Mouse (Mus musculus) hindbrain, embryonic 10.5 days (tissue): Measurements from ENCODE around the gene Rps27l. TPM values are rescaled to one million over a fixed set of nuclear protein-coding genes. Genes with fewer than 3 reads are reported as not detected.

Experiments
- DNase-seq: peaks from one replicate; pipeline ENCODE4 v3.0.0-alpha.2; 2017; ENCODE audit warnings: low spot score
- H3K27ac ChIP-seq: fragments of 300-500 bp; sonication (generic); 2 replicates; pipeline ENCODE4 v1.5.1; 2016; ENCODE audit warnings: mild to moderate bottlenecking, moderate library complexity
- H3K27me3 ChIP-seq: fragments of 300-500 bp; sonication (generic); 2 replicates; pipeline ENCODE4 v1.6.1; 2016; ENCODE audit warnings: mild to moderate bottlenecking; ENCODE audit not compliant: poor library complexity, insufficient read depth, severe bottlenecking
- H3K36me3 ChIP-seq: fragments of 300-500 bp; sonication (generic); 2 replicates; pipeline ENCODE4 v1.6.1; 2016; ENCODE audit warnings: mild to moderate bottlenecking, moderate library complexity
- H3K4me1 ChIP-seq: fragments of 300-500 bp; sonication (generic); replicated peaks from 2 replicates; pipeline ENCODE4 v1.6.1; 2016; ENCODE audit warnings: mild to moderate bottlenecking
- H3K4me3 ChIP-seq: fragments of 300-500 bp; sonication (generic); 2 replicates; pipeline ENCODE4 v1.5.1; 2016; ENCODE audit warnings: mild to moderate bottlenecking, moderate library complexity
- H3K9me3 ChIP-seq: fragments of 300-500 bp; sonication (generic); 2 replicates; pipeline ENCODE4 v1.6.1; 2016; ENCODE audit warnings: mild to moderate bottlenecking, moderate library complexity
- WGBS: fragments of 180-500 bp; shearing (Covaris S2); methylation state at CpG from one replicate; pipeline ENCODE4 v1.1.7; 2016; 5-methylcytosine and 5-hydroxymethylcytosine counted together
- polyA plus RNA-seq: library from polyadenylated mRNA; unstranded; fragments of >200 nt; fragmentation: Nextera tagmentation; extraction: Ambion mirVana; gene quantifications from 2 replicates; pipeline ENCODE4 v1.2.1, GENCODE M21; 2016

The Rps27l gene
- polyA plus RNA-seq, 1 experiment from 2014 or later, result 708 TPM

GRCm38 (mm10) chr9:66991750-66992410 lies 46.0 kb downstream of the Rps27l start:
- no peak for DNase-seq
- Histone ChIP-seq H3K4me3 (no peak overlapping the region), H3K27ac (no peak overlapping the region), H3K27me3 (no peaks in the 10 kb centered on the region), H3K36me3 (no peaks in the 10 kb centered on the region), H3K4me1 (peaks cover 21% of the 10 kb centered on the region), H3K9me3 (no peaks in the 10 kb centered on the region)
- 86% methylated on average over 8 of the region's 8 CpGs for WGBS

Other genes starting within 250 kb of the Rps27l start
- 0.88 and 1.7 TPM in 2 replicates for gene Car12, start 232.4 kb upstream of the Rps27l start, polyA plus RNA-seq
- 11.4 and 12.5 TPM in 2 replicates for gene Aph1b, start 150.6 kb upstream of the Rps27l start, polyA plus RNA-seq
- 0.13 and 0.70 TPM in 2 replicates for gene Gm10647, start 149.0 kb upstream of the Rps27l start, polyA plus RNA-seq
- 1.3 and 1.4 TPM in 2 replicates for gene Aph1c, start 111.4 kb upstream of the Rps27l start, polyA plus RNA-seq
- 24.3 and 27.3 TPM in 2 replicates for gene Rab8b, start 26.4 kb upstream of the Rps27l start, polyA plus RNA-seq
- gene Lactb, start 29.4 kb downstream of the Rps27l start, polyA plus RNA-seq, result 8.6 and 9.4 TPM in 2 replicates
- 293 and 315 TPM in 2 replicates for gene Tpm1, start 103.3 kb downstream of the Rps27l start, polyA plus RNA-seq